Mouse (Mus musculus) liver, adult 10 weeks (tissue): Measurements from ENCODE around the gene Kcna5. TPM values are rescaled to one million over a fixed set of nuclear protein-coding genes. Genes with fewer than 3 reads are reported as not detected.

Experiments
- polyA plus RNA-seq: library from polyadenylated mRNA; stranded (reverse); fragments of 350-450 nt; fragmentation: Illumina TruSeq; extraction: RNeasy Lipid Tissue Mini Kit (QIAGEN cat#74804); gene quantifications from one replicate; pipeline ENCODE4 v1.2.3, GENCODE M21; 2014; ENCODE audit warnings: low read depth, low replicate concordance

The Kcna5 gene
- polyA plus RNA-seq, result not detected

GRCm38 (mm10) chr6:126535208-126535910, at the start of gene Kcna5:
Kcna5 (minus strand) TSS chr6:126535412.

Other genes with a start within 250 kb of the Kcna5 start
- gene Kcna1, start 111.0 kb upstream of the Kcna5 start, polyA plus RNA-seq, result not detected
- not detected for gene Kcna6, start 205.3 kb upstream of the Kcna5 start, polyA plus RNA-seq